Mouse (Mus musculus): Measurements from ENCODE around the gene Doxl2.

- no peak for TF ChIP-seq CTCF (IDR thresholded peaks at IDR 0.05)
- no peak for TF ChIP-seq EP300 (IDR thresholded peaks at IDR 0.05; ENCODE audit: insufficient read depth, low read depth, low read length)
- TF ChIP-seq POLR2A (IDR thresholded peaks at IDR 0.05; ENCODE audit: insufficient read depth, low read depth, low read length): no peak
These were observed 46.6 kb downstream of the Doxl2 start for GRCm38 (mm10) chr6:49021141-49022012.

Data from heart, adult 2 months (tissue).